Mouse (Mus musculus) monocyte, adult 5-6 weeks (primary cell): ENCODE measurements around the gene Ptpn11. TPM values are rescaled to one million over a fixed set of nuclear protein-coding genes. Genes with fewer than 3 reads are reported as not detected.

Experiments
- ATAC-seq: fragments of 153-309, 156-312 bp; replicated peaks from 2 replicates; pipeline ENCODE4 v1.8.0; 2017; ENCODE audit warnings: mild to moderate bottlenecking; ENCODE audit not compliant: low TSS enrichment, insufficient number of reproducible peaks, severe bottlenecking, poor library complexity, low FRiP score
- total RNA-seq: library from RNA; stranded (forward); fragments of 200-1000, 200-491, 200-594 nt; gene quantifications from 3 replicates; pipeline ENCODE4 v1.2.3, GENCODE M21; 2017

Ptpn11 gene
- total RNA-seq, 1 experiment from 2014 or later, result 59.8 TPM

DNA sequence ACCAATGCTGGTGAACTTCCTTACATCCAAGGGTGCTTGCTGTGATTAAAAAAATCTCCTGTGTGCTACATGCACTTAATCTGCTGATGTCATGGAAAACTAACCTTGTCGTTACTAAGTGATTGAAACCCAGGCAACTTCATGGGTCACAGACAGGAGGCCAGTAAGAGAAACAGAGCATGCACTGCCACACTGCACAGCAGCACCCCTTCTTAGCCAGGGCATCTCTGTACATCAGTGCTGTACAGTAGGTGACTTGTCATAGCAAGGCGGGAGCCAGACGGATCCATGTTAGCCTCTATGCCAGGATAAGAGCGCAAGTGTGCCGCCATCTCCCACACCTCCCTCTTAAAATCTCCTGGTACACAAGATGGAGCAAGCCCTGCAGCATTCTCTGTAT lies 45.6 kb downstream of the Ptpn11 start:
- no peak for ATAC-seq

DNA sequence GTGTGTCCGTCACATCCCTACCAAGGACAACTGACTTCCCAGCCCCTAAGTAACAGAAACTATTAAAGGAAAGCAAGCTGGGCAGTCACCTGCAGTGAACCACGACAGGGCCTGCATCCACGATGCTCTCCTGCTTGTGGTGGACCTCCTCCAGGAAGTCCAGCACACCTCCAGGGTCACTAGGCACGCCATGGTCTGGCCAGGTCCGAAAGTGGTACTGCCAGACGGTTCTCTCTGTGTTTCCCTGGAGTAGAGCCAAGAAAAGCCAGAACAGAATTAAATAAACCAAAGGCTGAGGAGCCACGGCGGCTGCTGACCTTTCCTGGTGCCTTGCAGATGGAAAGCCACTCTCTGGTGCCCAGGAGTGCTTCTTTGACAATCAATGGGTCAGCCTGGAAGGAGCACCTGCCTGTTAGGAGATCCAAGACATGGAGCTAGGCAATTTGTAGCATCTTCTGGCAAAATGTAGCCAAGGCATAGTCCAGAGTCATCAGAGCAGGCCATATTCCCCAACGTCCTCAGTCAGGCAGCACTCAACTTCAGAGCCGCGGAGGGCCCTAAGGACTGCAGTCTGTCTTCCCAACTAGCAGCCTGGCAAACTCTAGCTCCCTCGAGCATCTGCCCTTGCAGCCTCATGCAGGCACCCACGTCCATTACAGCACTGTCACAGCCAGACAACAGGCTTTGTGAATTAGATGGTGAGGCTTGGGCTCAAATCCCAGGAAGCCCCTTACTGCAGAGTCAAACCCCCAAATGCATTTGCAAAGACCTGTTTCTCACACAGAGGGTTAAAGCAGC lies 46.6 kb downstream of the Ptpn11 start:
- ATAC-seq, result no peak

DNA sequence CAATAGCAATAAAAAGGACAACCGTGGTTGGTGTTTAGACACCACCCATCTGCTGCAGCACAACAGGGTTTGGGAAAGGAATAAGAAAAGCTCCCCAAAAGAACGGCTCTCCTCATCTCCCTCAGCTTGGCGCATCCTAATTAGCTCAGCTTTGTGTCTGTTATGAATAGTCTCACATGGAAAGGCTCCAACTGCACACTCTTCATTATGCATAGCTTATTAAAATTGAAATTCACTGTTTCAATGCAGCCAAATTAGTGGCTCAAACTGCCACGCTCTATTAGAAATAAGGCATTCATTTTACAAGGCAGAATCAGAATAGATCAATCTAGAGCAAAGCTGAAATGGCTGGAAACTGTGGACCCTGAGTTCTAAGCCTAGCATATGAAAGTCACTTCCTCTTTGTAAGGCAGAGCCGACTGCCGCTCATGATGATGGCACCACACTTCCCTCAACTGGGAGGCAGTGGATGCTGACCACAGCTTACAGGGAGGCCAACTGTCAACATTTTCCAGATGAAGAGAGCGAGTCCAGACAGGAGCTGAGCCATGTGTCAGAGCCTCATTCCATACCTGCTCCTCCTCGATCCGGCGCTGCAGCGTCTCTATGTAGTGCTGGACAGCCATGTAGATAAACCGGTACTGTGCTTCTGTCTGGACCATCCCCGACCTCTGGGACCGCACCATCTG lies 48.6 kb downstream of the Ptpn11 start:
- ATAC-seq, result no peak

DNA sequence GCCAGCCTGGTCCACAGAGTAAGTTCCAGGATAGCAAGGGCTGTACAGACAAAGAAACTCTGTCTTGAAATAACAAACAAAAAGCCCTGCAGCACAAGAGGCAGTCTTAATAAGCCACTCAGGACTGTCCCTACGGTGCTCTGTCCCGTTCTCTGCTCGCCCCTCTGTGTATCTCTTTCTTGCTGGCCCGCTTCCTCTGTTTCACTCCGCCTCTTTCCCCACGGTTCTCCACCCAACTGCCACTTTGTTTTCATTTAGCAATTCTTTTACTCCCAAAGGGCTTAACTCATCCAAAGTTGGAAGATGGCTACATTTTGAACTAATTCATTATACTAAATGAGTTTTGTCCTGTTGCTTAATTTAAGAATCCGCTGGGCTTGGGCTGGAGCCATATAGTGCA lies 50.9 kb downstream of the Ptpn11 start:
- ATAC-seq, result no peak

GRCm38 (mm10) chr5:121137125-121137524 lies 54.1 kb downstream of the Ptpn11 start:
- ATAC-seq, result no peak

- no peak for ATAC-seq
Measured at GRCm38 (mm10) chr5:121131801-121132200, 59.4 kb downstream of the Ptpn11 start.

GRCm38 (mm10) chr5:121129254-121129653 lies 61.9 kb downstream of the Ptpn11 start:
- ATAC-seq, result no peak

- ATAC-seq, result no peak
Measured at GRCm38 (mm10) chr5:121126051-121126450, 65.1 kb downstream of the Ptpn11 start.

GRCm38 (mm10) chr5:121125563-121125962 lies 65.6 kb downstream of the Ptpn11 start:
- no peak for ATAC-seq

GRCm38 (mm10) chr5:121124208-121125185 lies 66.7 kb downstream of the Ptpn11 start:
- ATAC-seq, result 0 out of 2 replicates have a peak, but pooled peaks have one; percentile 24

GRCm38 (mm10) chr5:121123399-121123798 lies 67.8 kb downstream of the Ptpn11 start:
- no peak for ATAC-seq

GRCm38 (mm10) chr5:121122577-121122976 lies 68.6 kb downstream of the Ptpn11 start:
- no peak for ATAC-seq

DNA sequence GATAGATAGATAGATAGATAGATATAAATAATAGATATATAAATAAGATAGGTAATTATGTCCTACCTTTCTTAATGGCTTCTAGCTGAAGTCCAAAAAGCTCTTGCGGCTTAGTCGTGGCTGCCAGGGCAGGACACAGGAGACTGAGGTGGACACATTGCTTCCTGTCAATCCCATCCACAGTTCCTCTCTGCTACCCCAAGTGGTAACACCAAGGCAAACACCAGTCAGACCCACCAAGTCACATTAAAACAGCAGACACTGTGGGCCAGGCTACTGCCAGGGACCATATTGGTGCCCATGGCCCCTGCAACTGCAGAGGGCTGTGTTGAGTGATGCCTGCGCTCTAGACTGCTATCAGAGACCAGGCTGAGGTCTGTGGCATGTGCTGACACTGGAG lies 69.2 kb downstream of the Ptpn11 start:
- no peak for ATAC-seq

- ATAC-seq, result no peak
Measured at GRCm38 (mm10) chr5:121119331-121120034, 71.7 kb downstream of the Ptpn11 start.

DNA sequence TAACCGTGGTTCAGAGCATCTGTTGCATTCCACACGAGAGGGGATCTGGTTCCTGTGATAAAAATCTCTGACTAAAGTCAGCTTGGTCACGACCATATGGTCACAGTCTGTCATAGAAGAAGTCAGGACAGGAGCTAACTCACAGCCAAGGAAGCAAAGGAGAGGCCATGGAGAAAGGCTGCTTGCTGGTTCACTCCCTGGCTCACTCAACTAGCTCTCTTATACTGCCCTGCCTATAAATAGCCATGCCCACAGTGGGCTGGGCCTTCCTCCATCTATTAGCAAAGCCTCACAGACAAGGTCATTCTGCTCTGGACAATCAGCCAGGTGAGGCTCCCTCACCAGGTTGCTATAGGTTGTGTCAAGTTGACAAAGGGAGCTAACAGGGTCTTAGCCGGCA lies 72.9 kb downstream of the Ptpn11 start:
- no peak for ATAC-seq

- no peak for ATAC-seq
Measured at GRCm38 (mm10) chr5:121116941-121117340, 74.3 kb downstream of the Ptpn11 start.

GRCm38 (mm10) chr5:121115391-121116157 lies 75.6 kb downstream of the Ptpn11 start:
- ATAC-seq, result no peak

GRCm38 (mm10) chr5:121114151-121114550 lies 77.0 kb downstream of the Ptpn11 start:
- ATAC-seq, result no peak
